Mouse (Mus musculus) forebrain, embryonic 11.5 days (tissue): ENCODE measurements around the gene Asphd2. TPM values are rescaled to one million over a fixed set of nuclear protein-coding genes. Genes with fewer than 3 reads are reported as not detected.

ENCODE experiments used
- ATAC-seq: fragments of 200-750 bp; cut with Nextera tagmentation; replicated peaks from 2 replicates; pipeline ENCODE4 v1.8.0; 2017; ENCODE audit warnings: moderate TSS enrichment; ENCODE audit not compliant: low FRiP score
- DNase-seq: peaks from one replicate; pipeline ENCODE4 v3.0.0-alpha.2; 2017; ENCODE audit warnings: low spot score
- H3K27ac ChIP-seq: fragments of 300-500 bp; sonication (generic); 2 replicates; pipeline ENCODE4 v1.5.1; 2014; ENCODE audit warnings: low read depth, low read length
- H3K27me3 ChIP-seq: fragments of 300-500 bp; sonication (generic); 2 replicates; pipeline ENCODE4 v1.6.1; 2014; ENCODE audit warnings: mild to moderate bottlenecking, low read length, mixed read lengths; ENCODE audit not compliant: control insufficient read depth, insufficient read depth
- H3K36me3 ChIP-seq: fragments of 300-500 bp; sonication (generic); 2 replicates; pipeline ENCODE4 v1.6.1; 2014; ENCODE audit warnings: mild to moderate bottlenecking, low read length, moderate library complexity, mixed read lengths; ENCODE audit not compliant: control insufficient read depth, insufficient read depth
- H3K4me1 ChIP-seq: fragments of 300-500 bp; sonication (generic); replicated peaks from 2 replicates; pipeline ENCODE4 v1.6.1; 2014; ENCODE audit warnings: low read length, mixed read lengths; ENCODE audit not compliant: control insufficient read depth, insufficient read depth
- H3K4me2 ChIP-seq: fragments of 300-500 bp; sonication (generic); 2 replicates; pipeline ENCODE4 v1.6.1; 2014; ENCODE audit warnings: low read depth, mild to moderate bottlenecking, low read length, moderate library complexity, mixed read lengths; ENCODE audit not compliant: severe bottlenecking
- H3K4me3 ChIP-seq: fragments of 300-500 bp; sonication (generic); 2 replicates; pipeline ENCODE4 v1.5.1; 2014; ENCODE audit warnings: low read depth, low read length
- H3K9ac ChIP-seq: fragments of 300-500 bp; sonication (generic); 2 replicates; pipeline ENCODE4 v1.6.1; 2014; ENCODE audit warnings: low read length
- H3K9me3 ChIP-seq: fragments of 300-500 bp; sonication (generic); 2 replicates; pipeline ENCODE4 v1.6.1; 2016; ENCODE audit warnings: low read length, mixed read lengths; ENCODE audit not compliant: control insufficient read depth
- WGBS: fragments of 180-500 bp; shearing (Covaris S2); extraction: QIAGEN DNeasy Blood & Tissue Kit; methylation state at CpG from one replicate; pipeline ENCODE4 v1.1.7; 2014; 5-methylcytosine and 5-hydroxymethylcytosine counted together
- polyA plus RNA-seq: library from polyadenylated mRNA; unstranded; fragments of >200 nt; fragmentation: Nextera tagmentation; extraction: Ambion mirVana; gene quantifications from 2 replicates; pipeline ENCODE4 v1.2.1, GENCODE M21; 2014

The Asphd2 gene
- polyA plus RNA-seq = 50.7 and 54.1 TPM in 2 replicates

DNA sequence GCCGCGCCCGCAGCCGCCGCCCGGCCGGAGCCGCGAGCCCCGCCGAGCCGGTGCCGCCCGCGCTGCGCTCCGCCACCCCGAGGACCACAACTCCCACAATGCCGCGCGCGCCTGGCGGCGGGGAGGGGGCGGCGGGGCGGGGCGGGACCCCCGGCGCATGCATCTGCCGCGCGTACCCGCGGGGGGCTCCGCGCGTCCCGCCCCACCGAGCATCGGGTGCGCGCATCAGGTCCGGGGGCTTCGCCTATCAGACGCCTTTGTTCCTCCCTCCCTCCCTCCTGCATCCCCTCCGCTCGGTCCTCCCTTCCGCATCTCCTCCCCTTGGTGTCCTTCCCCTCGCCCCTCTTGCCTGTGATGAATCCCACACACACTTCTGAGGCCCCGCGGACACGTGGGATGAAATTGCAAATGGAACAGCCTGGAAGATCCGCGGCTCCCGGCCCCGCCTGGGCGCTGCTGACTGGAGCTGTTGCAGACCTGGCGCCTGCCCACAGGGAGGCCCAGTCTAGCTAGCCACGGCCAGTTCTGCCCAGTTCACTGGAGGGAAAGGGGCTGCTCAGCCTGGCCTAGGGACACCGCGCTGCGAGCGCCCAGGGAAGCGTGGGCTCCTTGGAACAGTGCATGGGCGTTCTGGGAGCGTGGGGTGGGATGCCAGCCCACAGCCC, at the start of gene Asphd2:
TSS of gene Asphd2 (minus strand) at position 88 of the 665 bp plus-strand sequence.
- Histone ChIP-seq H3K27me3 (no peaks in the 10 kb centered on the region), H3K4me1 (peaks cover 7% of the 10 kb centered on the region), H3K36me3 (no peaks in the 10 kb centered on the region), H3K9ac (peak within 1 kb of the TSS; percentile 81), H3K9me3 (no peaks in the 10 kb centered on the region), H3K27ac (peak within 1 kb of the TSS; percentile 83), H3K4me3 (peak within 1 kb of the TSS; percentile 68), H3K4me2 (peak within 1 kb of the TSS; percentile 93)
- DNase-seq = peak; percentile 93
- ATAC-seq = peak; percentile 87
- WGBS = 3% methylated on average over 25 of the region's 67 CpGs

DNA sequence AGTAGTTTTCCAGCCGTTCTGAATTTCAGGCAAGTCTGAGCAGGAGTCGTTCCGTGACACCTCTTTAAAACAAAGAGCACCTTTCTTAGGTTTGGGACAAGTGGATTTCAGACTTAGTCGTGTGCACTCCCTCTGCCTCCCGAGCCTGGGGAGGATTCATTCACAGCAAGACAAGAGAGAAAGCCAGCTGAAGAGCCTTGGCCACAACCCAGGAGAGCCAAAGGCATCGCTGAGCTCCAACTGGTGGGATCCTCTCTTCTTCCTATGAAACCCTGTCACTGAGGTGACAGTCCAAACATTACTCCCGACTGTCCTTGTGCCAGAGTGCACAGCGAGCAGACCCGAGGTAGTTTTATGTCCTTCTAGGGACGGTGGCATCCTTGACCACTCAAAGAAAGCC, 43.9 kb upstream of the Asphd2 start:
- ATAC-seq (no peak), DNase-seq (no peak)
- Histone ChIP-seq H3K27me3 (no peaks in the 10 kb centered on the region), H3K9ac (no peak overlapping the region), H3K36me3 (no peaks in the 10 kb centered on the region), H3K4me1 (no peaks in the 10 kb centered on the region), H3K4me3 (no peak overlapping the region), H3K9me3 (no peaks in the 10 kb centered on the region), H3K27ac (no peak overlapping the region), H3K4me2 (no peak overlapping the region)
- 69% methylated on average over 10 of the region's 10 CpGs for WGBS

DNA sequence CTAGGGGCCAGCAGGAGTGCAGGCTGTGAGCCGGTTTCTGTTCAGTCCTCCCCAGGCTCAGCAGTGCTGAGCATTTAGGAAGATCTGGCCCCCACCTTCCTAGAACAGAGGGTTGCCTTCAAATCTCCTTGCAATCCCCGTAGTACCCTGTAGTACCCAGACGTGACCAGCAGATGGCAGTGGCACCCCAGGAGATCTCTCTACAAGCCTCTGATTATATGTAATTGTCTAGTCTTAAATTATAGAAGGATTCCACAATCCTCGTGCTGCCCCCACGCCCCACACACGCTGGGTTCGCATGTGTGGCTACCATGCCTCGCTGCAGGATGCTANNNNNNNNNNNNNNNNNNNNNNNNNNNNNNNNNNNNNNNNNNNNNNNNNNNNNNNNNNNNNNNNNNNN, 38.3 kb upstream of the Asphd2 start:
- no peak overlapping the region for H3K4me2 ChIP-seq
- H3K36me3 ChIP-seq = no peaks in the 10 kb centered on the region
- H3K27ac ChIP-seq = no peak overlapping the region
- H3K9ac ChIP-seq = no peak overlapping the region
- H3K4me1 ChIP-seq = peaks cover 5% of the 10 kb centered on the region
- 3% methylated on average over 8 of the region's 8 CpGs for WGBS
- peaks cover 7% of the 10 kb centered on the region for H3K27me3 ChIP-seq
- peak; percentile 44; the same call in 1 of the 2 replicates for ATAC-seq
- no peak overlapping the region for H3K4me3 ChIP-seq
- H3K9me3 ChIP-seq = no peaks in the 10 kb centered on the region
- DNase-seq = peak; percentile 89

DNA sequence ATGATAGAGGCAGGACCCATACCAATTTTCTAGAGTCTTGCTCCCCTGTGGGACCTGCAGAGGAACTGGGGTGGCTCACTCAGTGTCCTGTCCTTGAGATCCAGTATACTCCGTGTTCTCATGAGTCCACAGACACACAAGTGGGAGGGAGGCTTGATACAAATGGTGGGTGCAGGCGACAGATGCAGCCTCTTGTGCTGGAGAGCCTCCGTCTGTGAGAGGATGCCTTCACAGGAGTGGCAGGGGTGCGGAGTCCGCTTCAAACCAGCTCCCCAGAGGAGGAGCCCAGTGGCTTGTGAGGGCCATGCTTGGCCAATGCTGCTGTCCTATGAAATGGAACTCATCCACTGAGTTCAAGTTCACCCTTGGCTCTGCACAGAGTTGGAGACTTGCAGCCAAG, 37.4 kb upstream of the Asphd2 start:
- no peaks in the 10 kb centered on the region for H3K36me3 ChIP-seq
- no peak overlapping the region for H3K4me3 ChIP-seq
- 55% methylated on average over 5 of the region's 5 CpGs for WGBS
- DNase-seq (no peak), ATAC-seq (no peak)
- H3K27me3 ChIP-seq = peaks cover 7% of the 10 kb centered on the region
- H3K9ac ChIP-seq = no peak overlapping the region
- H3K4me1 ChIP-seq = peaks cover 5% of the 10 kb centered on the region
- no peaks in the 10 kb centered on the region for H3K9me3 ChIP-seq
- H3K4me2 ChIP-seq = no peak overlapping the region
- no peak overlapping the region for H3K27ac ChIP-seq

DNA sequence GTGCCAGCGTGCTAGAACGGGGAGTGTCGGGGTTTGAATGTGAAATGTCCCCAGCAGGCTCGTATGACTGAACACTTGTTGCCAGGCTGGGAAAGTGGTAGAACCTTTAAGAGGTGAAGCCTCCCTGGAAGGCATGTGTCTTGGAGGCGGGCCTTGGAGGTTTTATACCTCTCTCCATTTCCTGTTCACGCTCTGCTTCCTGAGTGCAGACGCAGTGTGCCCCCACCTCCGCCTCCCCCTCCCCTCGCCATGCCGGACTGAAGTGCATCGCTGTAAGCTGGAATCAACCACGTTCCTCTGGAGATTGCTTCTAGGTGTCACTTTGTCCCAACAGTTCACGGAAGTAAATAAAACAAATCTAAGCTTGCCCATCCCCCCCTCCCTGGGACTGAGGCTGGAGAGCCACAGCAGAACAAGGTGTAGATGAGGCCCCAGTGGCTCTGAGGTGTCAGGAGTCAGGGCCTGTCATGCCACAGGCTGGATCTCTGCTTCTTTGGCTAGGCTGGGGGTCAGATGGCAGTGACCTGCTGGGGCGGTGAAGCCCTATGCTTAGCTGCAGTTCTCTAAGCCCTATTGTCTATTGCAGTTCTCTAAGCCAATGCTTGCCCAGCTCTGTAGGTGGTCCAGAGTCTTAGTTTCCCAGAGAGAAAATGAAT, 36.6 kb upstream of the Asphd2 start:
- Histone ChIP-seq H3K9ac (no peak overlapping the region), H3K36me3 (no peaks in the 10 kb centered on the region), H3K9me3 (no peaks in the 10 kb centered on the region), H3K4me2 (no peak overlapping the region), H3K4me3 (no peak overlapping the region), H3K27ac (no peak overlapping the region), H3K27me3 (peaks cover 7% of the 10 kb centered on the region), H3K4me1 (peaks cover 5% of the 10 kb centered on the region)
- WGBS = 24% methylated on average over 14 of the region's 14 CpGs
- ATAC-seq (no peak), DNase-seq (no peak)

DNA sequence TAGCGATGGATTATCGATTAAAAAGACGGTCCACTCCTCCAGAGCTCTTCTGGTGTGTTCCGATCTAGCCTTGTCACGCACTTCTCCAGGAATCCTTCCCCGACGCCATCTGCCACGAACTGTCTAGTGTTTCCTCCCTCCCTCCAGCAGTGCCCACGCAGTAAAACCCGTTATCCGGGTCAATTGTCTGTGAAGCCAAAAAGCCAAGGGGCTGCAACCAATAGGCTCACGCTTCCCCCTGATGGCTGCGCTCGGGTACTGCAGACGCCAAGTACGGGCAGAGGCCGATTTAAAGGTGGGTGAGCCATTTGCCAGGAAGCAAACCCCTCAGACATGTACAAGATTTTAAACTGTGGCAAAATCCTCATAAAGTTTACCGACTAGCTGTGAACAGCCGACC, 34.3 kb upstream of the Asphd2 start:
- Histone ChIP-seq H3K36me3 (no peaks in the 10 kb centered on the region), H3K27ac (no peak overlapping the region), H3K9ac (no peak overlapping the region; the same call in 1 of the 2 replicates), H3K27me3 (peaks cover 7% of the 10 kb centered on the region), H3K9me3 (no peaks in the 10 kb centered on the region), H3K4me3 (no peak overlapping the region), H3K4me2 (peak overlapping the region; percentile 27; the same call in 1 of the 2 replicates), H3K4me1 (peaks cover 5% of the 10 kb centered on the region)
- WGBS = 12% methylated on average over 19 of the region's 19 CpGs
- DNase-seq = peak; percentile 85
- ATAC-seq = no peak

DNA sequence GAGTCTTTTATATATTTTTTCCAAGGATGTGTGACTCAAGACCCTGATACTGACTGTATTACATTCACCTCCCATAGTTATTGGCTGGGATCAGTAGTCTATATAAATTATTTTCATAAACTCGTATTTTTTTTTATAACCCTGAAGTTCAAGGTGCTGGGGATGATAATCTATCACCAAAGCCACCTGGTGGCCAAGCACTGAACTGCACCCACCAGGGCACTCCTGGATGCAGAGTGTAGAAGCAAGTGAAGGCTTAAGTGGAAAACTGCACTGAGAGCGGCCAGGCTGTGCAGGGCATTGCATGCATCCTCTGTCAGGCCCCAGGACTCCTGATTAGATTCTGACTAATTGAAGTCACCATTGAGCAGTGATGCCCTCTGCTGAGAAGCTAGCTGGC, 32.6 kb upstream of the Asphd2 start:
- no peak overlapping the region for H3K27ac ChIP-seq
- peak; percentile 84 for DNase-seq
- no peaks in the 10 kb centered on the region for H3K36me3 ChIP-seq
- no peaks in the 10 kb centered on the region for H3K9me3 ChIP-seq
- WGBS = 55% methylated on average over 2 of the region's 2 CpGs
- no peak overlapping the region for H3K4me2 ChIP-seq
- peaks cover 7% of the 10 kb centered on the region for H3K27me3 ChIP-seq
- no peak overlapping the region for H3K4me3 ChIP-seq
- no peak overlapping the region for H3K9ac ChIP-seq
- H3K4me1 ChIP-seq = peaks cover 5% of the 10 kb centered on the region
- ATAC-seq = no peak

DNA sequence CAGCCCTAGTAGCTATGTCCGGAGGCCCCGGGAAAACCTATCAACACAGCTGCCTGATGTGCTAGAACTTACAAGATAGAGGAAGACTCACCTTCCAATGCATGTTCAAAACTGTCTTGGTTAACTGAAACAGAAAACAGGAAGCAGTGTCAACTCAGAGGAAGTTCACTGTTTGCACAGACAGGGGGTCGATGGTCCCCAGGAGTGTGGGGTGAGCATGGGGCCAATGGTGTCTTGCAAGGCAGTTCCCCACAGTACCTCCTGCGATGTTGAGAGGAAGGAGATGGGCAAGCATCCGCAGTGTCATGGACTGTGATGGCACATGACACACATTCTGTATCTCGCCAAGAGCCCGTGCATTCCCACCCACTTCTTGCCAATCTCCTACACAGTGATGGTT, 32.0 kb upstream of the Asphd2 start:
- WGBS = 88% methylated on average over 7 of the region's 7 CpGs
- H3K4me2 ChIP-seq = no peak overlapping the region
- no peak for ATAC-seq
- no peak for DNase-seq
- H3K9ac ChIP-seq = no peak overlapping the region
- no peaks in the 10 kb centered on the region for H3K36me3 ChIP-seq
- no peak overlapping the region for H3K4me3 ChIP-seq
- peaks cover 5% of the 10 kb centered on the region; the same call in 1 of the 2 replicates for H3K4me1 ChIP-seq
- H3K9me3 ChIP-seq = no peaks in the 10 kb centered on the region
- no peak overlapping the region for H3K27ac ChIP-seq
- peaks cover 7% of the 10 kb centered on the region for H3K27me3 ChIP-seq

DNA sequence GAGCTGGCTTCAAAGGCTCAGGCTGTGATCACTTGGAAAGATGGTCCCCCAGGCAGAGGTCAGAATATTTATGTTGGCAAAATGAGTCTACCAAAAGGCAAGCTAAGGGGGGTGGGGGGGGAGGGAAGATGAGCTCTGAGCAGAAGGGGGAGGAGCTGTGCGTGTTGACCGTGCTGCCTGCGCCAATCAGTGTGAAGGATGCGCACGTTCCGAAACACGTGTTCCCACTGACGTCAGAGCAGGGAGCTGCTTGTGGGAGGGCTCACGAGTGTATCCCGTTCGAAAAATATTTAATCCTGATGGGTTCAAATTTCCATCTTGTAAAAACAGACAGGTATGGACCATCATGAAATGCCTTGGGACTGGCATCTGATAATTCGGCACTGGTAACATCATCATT, 24.9 kb upstream of the Asphd2 start:
- 31% methylated on average over 12 of the region's 12 CpGs for WGBS
- Histone ChIP-seq H3K36me3 (no peaks in the 10 kb centered on the region), H3K27me3 (no peaks in the 10 kb centered on the region), H3K9ac (no peak overlapping the region), H3K9me3 (no peaks in the 10 kb centered on the region), H3K4me1 (no peaks in the 10 kb centered on the region), H3K4me3 (no peak overlapping the region), H3K27ac (no peak overlapping the region), H3K4me2 (no peak overlapping the region)
- DNase-seq (no peak), ATAC-seq (no peak)
